Mouse (Mus musculus) MEL (cell line): ENCODE measurements at regions not wholly inside any gene's neighbourhood (a gene's known extent, or its start where the extent isn't known, plus 50 kb on each side); places are given as distances from the start of the nearest gene placed in this dataset.

Experiments used
- DNase-seq: peaks from one replicate; pipeline ENCODE4 v3.0.0; 2011; ENCODE audit warnings: low read depth, low spot score
- H3K27ac ChIP-seq: 2 replicates; pipeline ENCODE4 v1.5.1; 2012; ENCODE audit warnings: low read depth, mild to moderate bottlenecking, control low read depth, low read length, moderate library complexity; ENCODE audit not compliant: control insufficient read depth
- H3K27me3 ChIP-seq, 2 experiments: fragments of 150-350 bp in 1 of 2; sonication (generic) in 1 of 2; 2 replicates each; pipeline ENCODE4 v1.6.1; 2012; ENCODE audit warnings: low read length in 2 of 2, mild to moderate bottlenecking in 2 of 2, improper control_type of control experiment in 1 of 2, moderate library complexity in 1 of 2; ENCODE audit not compliant: insufficient read depth in 2 of 2, control insufficient read depth in 1 of 2
- H3K36me3 ChIP-seq, 2 experiments: 2 replicates each; pipeline ENCODE4 v1.6.1; 2012 to 2014; ENCODE audit warnings: low read length in 2 of 2, improper control_type of control experiment in 1 of 2, inconsistent platforms in 1 of 2, mild to moderate bottlenecking in 1 of 2; ENCODE audit not compliant: insufficient read depth in 2 of 2, control insufficient read depth in 1 of 2
- H3K4me1 ChIP-seq, 2 experiments: fragments of 150-350 bp in 1 of 2; sonication (generic) in 1 of 2; 2 replicates each; pipeline ENCODE4 v1.6.1; 2012; ENCODE audit warnings: low read length in 2 of 2, improper control_type of control experiment in 1 of 2, mild to moderate bottlenecking in 1 of 2; ENCODE audit not compliant: insufficient read depth in 2 of 2, control insufficient read depth in 1 of 2
- H3K4me3 ChIP-seq, 2 experiments: fragments of 150-350 bp in 1 of 2; sonication (generic) in 1 of 2; 2 replicates each; pipeline ENCODE4 v1.5.1; 2012; ENCODE audit warnings: low read depth in 2 of 2, low read length in 2 of 2, mild to moderate bottlenecking in 2 of 2, moderate library complexity in 2 of 2, control low read depth in 1 of 2, improper control_type of control experiment in 1 of 2; ENCODE audit not compliant: control insufficient read depth in 1 of 2, insufficient read depth in 1 of 2
- H3K79me2 ChIP-seq: 2 replicates; pipeline ENCODE4 v1.6.1; 2012; ENCODE audit warnings: mild to moderate bottlenecking, low read length, moderate library complexity; ENCODE audit not compliant: control insufficient read depth, poor library complexity, insufficient read depth
- H3K9ac ChIP-seq: 2 replicates; pipeline ENCODE4 v1.6.1; 2012; ENCODE audit warnings: low read depth, mild to moderate bottlenecking, control low read depth, low read length, moderate library complexity; ENCODE audit not compliant: control insufficient read depth, poor library complexity, severe bottlenecking
- H3K9me3 ChIP-seq: fragments of 150-350 bp; sonication (generic); replicated peaks from 2 replicates; pipeline ENCODE4 v1.6.1; 2012; ENCODE audit warnings: mild to moderate bottlenecking, low read length, improper control_type of control experiment, moderate library complexity; ENCODE audit not compliant: insufficient read depth
- CHD1 ChIP-seq: IDR thresholded peaks from 2 replicates; pipeline ENCODE4 v1.6.1; 2012; ENCODE audit warnings: low read depth, mild to moderate bottlenecking, inconsistent platforms, low read length, improper control_type of control experiment
- CHD2 ChIP-seq: IDR thresholded peaks from 2 replicates; pipeline ENCODE4 v1.6.1; 2011; ENCODE audit warnings: low read length, improper control_type of control experiment
- CTCF ChIP-seq, 3 experiments: IDR thresholded peaks in 2 of 3; conservative IDR thresholded peaks in 1 of 3; 2 replicates each; pipeline ENCODE4 v1.5.1; 2011 to 2012; ENCODE audit warnings: low read length in 3 of 3, low read depth in 2 of 3, mild to moderate bottlenecking in 2 of 3, improper control_type of control experiment in 1 of 3, inconsistent platforms in 1 of 3, mixed read lengths in 1 of 3, moderate library complexity in 1 of 3; ENCODE audit not compliant: control insufficient read depth in 1 of 3, insufficient read depth in 1 of 3, poor library complexity in 1 of 3, severe bottlenecking in 1 of 3
- ELF1 ChIP-seq: IDR thresholded peaks from 2 replicates; pipeline ENCODE4 v1.6.1; 2014; ENCODE audit warnings: low read depth, mild to moderate bottlenecking, inconsistent platforms, low read length, improper control_type of control experiment, moderate library complexity
- EP300 ChIP-seq, 2 experiments: IDR thresholded peaks; 2 replicates each; pipeline ENCODE4 v1.6.1; 2011; ENCODE audit warnings: improper control_type of control experiment in 2 of 2, low read length in 2 of 2, low read depth in 1 of 2, mild to moderate bottlenecking in 1 of 2
- GABPA ChIP-seq: IDR thresholded peaks from 2 replicates; pipeline ENCODE4 v1.6.1; 2012; ENCODE audit warnings: low read depth, mild to moderate bottlenecking, inconsistent platforms, low read length, improper control_type of control experiment, moderate library complexity
- JUND ChIP-seq: IDR thresholded peaks from 2 replicates; pipeline ENCODE4 v1.6.1; 2011; ENCODE audit warnings: low read depth, mild to moderate bottlenecking, improper control_type of control experiment, low read length
- MAFK ChIP-seq: IDR thresholded peaks from 2 replicates; pipeline ENCODE4 v1.6.1; 2011; ENCODE audit warnings: low read depth, mild to moderate bottlenecking, low read length, improper control_type of control experiment, borderline replicate concordance
- MEF2A ChIP-seq: IDR thresholded peaks from 2 replicates; pipeline ENCODE4 v1.6.1; 2014; ENCODE audit warnings: low read depth, mild to moderate bottlenecking, inconsistent platforms, low read length, improper control_type of control experiment; ENCODE audit not compliant: poor library complexity, insufficient replicate concordance, severe bottlenecking; ENCODE audit errors: extremely low read depth
- MYB ChIP-seq: IDR thresholded peaks from 2 replicates; pipeline ENCODE4 v1.6.1; 2011; ENCODE audit warnings: mild to moderate bottlenecking, low read depth, low read length, improper control_type of control experiment
- MYC ChIP-seq: IDR thresholded peaks from 2 replicates; pipeline ENCODE4 v1.6.1; 2011; ENCODE audit warnings: low read depth, mild to moderate bottlenecking, low read length, improper control_type of control experiment, moderate library complexity
- NRF1 ChIP-seq: IDR thresholded peaks from 2 replicates; pipeline ENCODE4 v1.6.1; 2014; ENCODE audit warnings: low read depth, mild to moderate bottlenecking, inconsistent platforms, low read length, improper control_type of control experiment, moderate library complexity; ENCODE audit not compliant: poor library complexity, insufficient read depth, severe bottlenecking
- POLR2A ChIP-seq, 2 experiments: IDR thresholded peaks; 2 replicates each; pipeline ENCODE4 v1.6.1; 2011 to 2012; ENCODE audit warnings: low read length in 2 of 2, mild to moderate bottlenecking in 2 of 2, control low read depth in 1 of 2, improper control_type of control experiment in 1 of 2, low read depth in 1 of 2, moderate library complexity in 1 of 2; ENCODE audit not compliant: control insufficient read depth in 1 of 2, insufficient read depth in 1 of 2, poor library complexity in 1 of 2
- POLR2AphosphoS5 ChIP-seq: IDR thresholded peaks from 2 replicates; pipeline ENCODE4 v1.6.1; 2012; ENCODE audit warnings: low read depth, borderline replicate concordance, mild to moderate bottlenecking, inconsistent platforms, low read length, moderate library complexity, mixed read lengths
- SMC3 ChIP-seq: IDR thresholded peaks from 2 replicates; pipeline ENCODE4 v1.6.1; 2011; ENCODE audit warnings: low read depth, low read length, improper control_type of control experiment
- TAL1 ChIP-seq: IDR thresholded peaks from 2 replicates; pipeline ENCODE4 v1.6.1; 2012; ENCODE audit warnings: mild to moderate bottlenecking, inconsistent platforms, low read length, moderate library complexity, mixed read lengths
- TCF12 ChIP-seq: IDR thresholded peaks from 2 replicates; pipeline ENCODE4 v1.6.1; 2014; ENCODE audit warnings: low read depth, mild to moderate bottlenecking, inconsistent platforms, low read length, improper control_type of control experiment, moderate library complexity
- USF1 ChIP-seq: IDR thresholded peaks from 2 replicates; pipeline ENCODE4 v1.6.1; 2014; ENCODE audit warnings: low read depth, mild to moderate bottlenecking, inconsistent platforms, low read length, improper control_type of control experiment, moderate library complexity
- ZC3H11A ChIP-seq: IDR thresholded peaks from 2 replicates; pipeline ENCODE4 v1.6.1; 2012; ENCODE audit warnings: low read depth, mild to moderate bottlenecking, inconsistent platforms, low read length, improper control_type of control experiment
- ZMIZ1 ChIP-seq: IDR thresholded peaks from 2 replicates; pipeline ENCODE4 v1.6.1; 2012; ENCODE audit warnings: low read depth, mild to moderate bottlenecking, inconsistent platforms, low read length, improper control_type of control experiment, moderate library complexity

DNA sequence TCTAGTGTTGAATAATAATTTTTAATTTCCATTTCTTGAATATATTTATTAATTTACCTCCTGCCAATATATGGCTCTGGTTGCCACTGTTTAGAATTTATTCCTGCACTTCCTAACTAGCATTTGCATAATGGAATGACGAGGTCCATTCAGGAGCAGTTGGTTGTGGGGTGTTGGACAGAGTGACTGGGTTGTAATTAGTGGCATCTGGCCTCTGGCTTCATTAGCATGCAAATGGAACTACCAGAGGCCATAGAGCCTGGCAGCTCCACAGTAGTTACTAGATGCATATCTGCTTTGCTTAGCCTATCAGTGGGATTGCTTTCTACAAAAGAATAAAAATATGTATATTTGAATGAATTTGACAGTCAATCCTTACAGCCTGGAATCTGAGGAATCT, 1099.6 kb upstream of the Cdh8 start:
- Histone ChIP-seq H3K27me3 (no peaks in the 10 kb centered on the region), H3K36me3 (no peaks in the 10 kb centered on the region), H3K27ac (no peak overlapping the region), H3K9me3 (no peaks in the 10 kb centered on the region), H3K79me2 (no peaks in the 10 kb centered on the region), H3K4me3 (no peak overlapping the region), H3K9ac (no peak overlapping the region), H3K4me1 (no peaks in the 10 kb centered on the region)
- TF ChIP-seq GABPA (no peak), MEF2A (no peak), NRF1 (no peak), POLR2AphosphoS5 (no peak), CHD1 (no peak), USF1 (no peak), POLR2A (IDR thresholded peaks at IDR 0.05; ENCODE audit: control insufficient read depth in 1 of 2, insufficient read depth in 1 of 2, low read depth in 1 of 2, low read length in 2 of 2, poor library complexity in 1 of 2) (no peak), TAL1 (no peak), MYB (no peak), EP300 (IDR thresholded peaks at IDR 0.05; ENCODE audit: low read depth in 1 of 2, low read length in 2 of 2) (no peak)
- DNase-seq: no peak

DNA sequence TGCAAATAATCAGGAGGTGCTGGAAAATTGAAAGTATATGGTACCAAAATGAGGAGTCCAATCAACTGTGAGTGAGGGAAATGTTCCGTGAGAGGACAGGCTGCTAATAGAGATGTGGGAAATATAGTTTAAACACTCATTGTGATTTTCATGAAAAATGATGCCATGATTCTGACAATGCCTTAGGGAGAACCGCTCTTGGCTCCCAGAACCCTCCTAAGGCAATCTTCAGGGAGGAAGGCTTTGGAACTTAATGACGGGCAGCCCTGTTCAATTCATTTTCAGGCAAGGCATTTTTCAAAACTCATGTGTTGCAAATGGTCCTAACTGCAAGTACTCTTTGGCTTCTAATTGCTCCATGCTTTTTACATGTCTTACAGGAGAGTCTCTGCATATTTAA, 1098.9 kb upstream of the Cdh8 start:
- H3K27me3 ChIP-seq: no peaks in the 10 kb centered on the region
- H3K79me2 ChIP-seq: no peaks in the 10 kb centered on the region
- no peaks in the 10 kb centered on the region for H3K36me3 ChIP-seq
- TF ChIP-seq JUND (no peak), ZC3H11A (no peak), CTCF (IDR thresholded peaks at IDR 0.05 in 2 of 3, conservative IDR thresholded peaks at IDR 0.05 in 1 of 3; ENCODE audit: control insufficient read depth in 1 of 3, insufficient read depth in 1 of 3, low read depth in 2 of 3, low read length in 3 of 3, poor library complexity in 1 of 3, severe bottlenecking in 1 of 3) (no peak), ELF1 (no peak), CHD1 (no peak), SMC3 (no peak), MYC (no peak), CHD2 (no peak), TCF12 (no peak), MAFK (no peak), ZMIZ1 (no peak)
- TF ChIP-seq, all 39 proteins: peak for 0
- H3K27ac ChIP-seq: no peak overlapping the region
- no peaks in the 10 kb centered on the region for H3K4me1 ChIP-seq
- no peaks in the 10 kb centered on the region for H3K9me3 ChIP-seq
- no peak for DNase-seq
- no peak overlapping the region for H3K9ac ChIP-seq
- H3K4me3 ChIP-seq: no peak overlapping the region
